Mouse (Mus musculus): ENCODE measurements around the gene Vps51.

The Vps51 gene

GRCm38 (mm10) chr19:6076564-6077393, at the start of gene Vps51:
Vps51 (minus strand) TSS chr19:6077231.
- peak; percentile 97 for DNase-seq (ENCODE audit: low read depth, low spot score)

- peak; percentile 87 for DNase-seq (ENCODE audit: low read depth, low spot score)
Observed at GRCm38 (mm10) chr19:6126289-6126688, 49.3 kb upstream of the Vps51 start.

GRCm38 (mm10) chr19:6124898-6125297, 47.9 kb upstream of the Vps51 start:
- no peak for DNase-seq (ENCODE audit: low read depth, low spot score)

GRCm38 (mm10) chr19:6123330-6123729, 46.3 kb upstream of the Vps51 start:
- DNase-seq (ENCODE audit: low read depth, low spot score), result no peak

GRCm38 (mm10) chr19:6121761-6122160, 44.7 kb upstream of the Vps51 start:
- peak; percentile 58 for DNase-seq (ENCODE audit: low read depth, low spot score)

- DNase-seq (ENCODE audit: low read depth, low spot score), result no peak
Observed at GRCm38 (mm10) chr19:6118677-6119185, 41.7 kb upstream of the Vps51 start.

GRCm38 (mm10) chr19:6117986-6118676, 41.1 kb upstream of the Vps51 start, which contains the start of gene Sac3d1:
Sac3d1 (minus strand) TSS chr19:6118650.
- DNase-seq (ENCODE audit: low read depth, low spot score), result peak; percentile 97

GRCm38 (mm10) chr19:6117346-6117985, 40.4 kb upstream of the Vps51 start:
- peak; percentile 20 for DNase-seq (ENCODE audit: low read depth, low spot score)

- DNase-seq (ENCODE audit: low read depth, low spot score), result no peak
Observed at GRCm38 (mm10) chr19:6116113-6116850, 39.3 kb upstream of the Vps51 start.

- DNase-seq (ENCODE audit: low read depth, low spot score), result no peak
Observed at GRCm38 (mm10) chr19:6113116-6113515, 36.1 kb upstream of the Vps51 start.

GRCm38 (mm10) chr19:6105586-6105985, 28.6 kb upstream of the Vps51 start, which contains the start of gene Naaladl1:
Naaladl1 (plus strand) TSS chr19:6105782.
- no peak for DNase-seq (ENCODE audit: low read depth, low spot score)

- no peak for DNase-seq (ENCODE audit: low read depth, low spot score)
Observed at GRCm38 (mm10) chr19:6104476-6104875, 27.4 kb upstream of the Vps51 start.

GRCm38 (mm10) chr19:6102169-6102853, 25.3 kb upstream of the Vps51 start:
- DNase-seq (ENCODE audit: low read depth, low spot score), result no peak

- no peak for DNase-seq (ENCODE audit: low read depth, low spot score)
Observed at GRCm38 (mm10) chr19:6101186-6101585, 24.2 kb upstream of the Vps51 start.

- DNase-seq (ENCODE audit: low read depth, low spot score), result no peak
Observed at GRCm38 (mm10) chr19:6097847-6098246, 20.8 kb upstream of the Vps51 start.

GRCm38 (mm10) chr19:6094119-6094518, 17.1 kb upstream of the Vps51 start, which contains the start of gene AC131692.1:
AC131692.1 (plus strand) TSS chr19:6094419.
- DNase-seq (ENCODE audit: low read depth, low spot score), result no peak

- peak; percentile 53 for DNase-seq (ENCODE audit: low read depth, low spot score)
Observed at GRCm38 (mm10) chr19:6088841-6089240, 11.8 kb upstream of the Vps51 start.

- peak; percentile 99 for DNase-seq (ENCODE audit: low read depth, low spot score)
Observed at GRCm38 (mm10) chr19:6085417-6085879, 8.4 kb upstream of the Vps51 start.

GRCm38 (mm10) chr19:6084478-6085248, 7.6 kb upstream of the Vps51 start, which contains the start of the genes Zfpl1 and Cdca5:
Zfpl1 (minus strand) TSS chr19:6084956.
Cdca5 (plus strand) TSS chr19:6084983.
- peak; percentile 99 for DNase-seq (ENCODE audit: low read depth, low spot score)

GRCm38 (mm10) chr19:6082156-6082555, 5.1 kb upstream of the Vps51 start, which contains the start of gene Gm28374:
Gm28374 (minus strand) TSS chr19:6082256.
- no peak for DNase-seq (ENCODE audit: low read depth, low spot score)
